Mouse (Mus musculus) thymus, adult 2 months (tissue): ENCODE data around the gene Cyp2d26. TPM values are rescaled to one million over a fixed set of nuclear protein-coding genes. Genes with fewer than 3 reads are reported as not detected.

Source experiments
- DNase-seq: peaks from one replicate; pipeline ENCODE4 v3.0.0; 2021
- H3K27ac ChIP-seq: fragments of 200-500 bp; 2 replicates; pipeline ENCODE4 v1.5.1; 2012; ENCODE audit warnings: low read length, control low read depth; ENCODE audit not compliant: control insufficient read depth, insufficient read depth
- H3K27me3 ChIP-seq: fragments of 200-500 bp; 2 replicates; pipeline ENCODE4 v1.6.1; 2012; ENCODE audit warnings: mild to moderate bottlenecking, low read length, moderate library complexity, mixed read lengths; ENCODE audit not compliant: control insufficient read depth, insufficient read depth
- H3K36me3 ChIP-seq: fragments of 200-500 bp; 2 replicates; pipeline ENCODE4 v1.6.1; 2012; ENCODE audit warnings: mild to moderate bottlenecking, low read length, moderate library complexity; ENCODE audit not compliant: control insufficient read depth, insufficient read depth
- H3K4me1 ChIP-seq: fragments of 200-500 bp; replicated peaks from 2 replicates; pipeline ENCODE4 v1.6.1; 2012; ENCODE audit warnings: low read length; ENCODE audit not compliant: control insufficient read depth, insufficient read depth
- H3K4me3 ChIP-seq: fragments of 200-500 bp; 2 replicates; pipeline ENCODE4 v1.5.1; 2012; ENCODE audit warnings: mild to moderate bottlenecking, low read length, control low read depth, moderate library complexity; ENCODE audit not compliant: control insufficient read depth, insufficient read depth
- CTCF ChIP-seq: fragments of 200-500 bp; IDR thresholded peaks from 2 replicates; pipeline ENCODE4 v1.5.1; 2012; ENCODE audit warnings: mild to moderate bottlenecking, control low read depth, low read length, moderate library complexity, borderline replicate concordance; ENCODE audit not compliant: control insufficient read depth, poor library complexity, insufficient read depth; ENCODE audit errors: extremely low read depth
- POLR2A ChIP-seq: fragments of 200-500 bp; IDR thresholded peaks from 2 replicates; pipeline ENCODE4 v1.6.1; 2012; ENCODE audit warnings: mild to moderate bottlenecking, low read length, control low read depth, moderate library complexity; ENCODE audit not compliant: control insufficient read depth, poor library complexity, insufficient read depth; ENCODE audit errors: extremely low read depth
- WGBS: fragments of 180-500 bp; shearing (Covaris S2); methylation state at CpG from one replicate; pipeline ENCODE4 v1.1.7; 2018; 5-methylcytosine and 5-hydroxymethylcytosine counted together
- polyA plus RNA-seq: library from polyadenylated mRNA; depleted of rRNA; stranded (reverse); fragments of >200 nt; gene quantifications from 2 replicates; pipeline ENCODE4 v1.2.3, GENCODE M21; 2012; rRNA removed

Gene Cyp2d26
- 0.57 and 3.7 TPM in 2 replicates for polyA plus RNA-seq

- WGBS, result 93% methylated on average over 5 of the region's 5 CpGs
- no peak for DNase-seq
- no peaks in the 10 kb centered on the region for H3K27me3 ChIP-seq
- no peak within 1 kb of the TSS for H3K4me3 ChIP-seq
- no peaks in the 10 kb centered on the region for H3K36me3 ChIP-seq
- no peaks in the 10 kb centered on the region for H3K4me1 ChIP-seq
- TF ChIP-seq POLR2A (no peak), CTCF (no peak)
- no peak within 1 kb of the TSS for H3K27ac ChIP-seq
These were observed at the start of gene Cyp2d26 for GRCm38 (mm10) chr15:82794277-82794676. TSS of gene Cyp2d26 (minus strand) at chr15:82794294.

DNA sequence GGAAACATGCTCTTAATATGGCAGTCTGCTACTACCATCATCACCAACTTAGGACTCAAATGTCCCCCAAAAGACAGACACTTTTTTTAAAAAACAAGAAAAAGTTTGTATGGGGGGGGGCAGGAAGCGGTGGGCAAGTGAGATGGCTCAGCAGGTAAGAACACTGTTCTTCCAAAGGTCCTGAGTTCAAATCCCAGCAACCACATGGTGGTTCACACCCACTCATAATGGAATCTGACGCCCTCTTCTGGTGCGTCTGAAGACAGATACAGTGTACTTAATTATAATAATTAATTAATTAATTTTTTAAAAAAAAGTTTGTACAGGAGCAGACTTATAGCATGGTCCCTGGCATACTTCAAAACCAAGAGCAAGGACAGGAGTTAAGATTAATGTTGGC is 45.1 kb upstream of the Cyp2d26 start:
- TF ChIP-seq POLR2A (no peak), CTCF (no peak)
- H3K27me3 ChIP-seq, result no peaks in the 10 kb centered on the region
- H3K4me1 ChIP-seq, result no peaks in the 10 kb centered on the region
- DNase-seq, result no peak
- no peak overlapping the region for H3K4me3 ChIP-seq
- WGBS, result 98% methylated on average over 3 of the region's 3 CpGs
- H3K27ac ChIP-seq, result no peak overlapping the region
- peaks cover 3% of the 10 kb centered on the region for H3K36me3 ChIP-seq

DNA sequence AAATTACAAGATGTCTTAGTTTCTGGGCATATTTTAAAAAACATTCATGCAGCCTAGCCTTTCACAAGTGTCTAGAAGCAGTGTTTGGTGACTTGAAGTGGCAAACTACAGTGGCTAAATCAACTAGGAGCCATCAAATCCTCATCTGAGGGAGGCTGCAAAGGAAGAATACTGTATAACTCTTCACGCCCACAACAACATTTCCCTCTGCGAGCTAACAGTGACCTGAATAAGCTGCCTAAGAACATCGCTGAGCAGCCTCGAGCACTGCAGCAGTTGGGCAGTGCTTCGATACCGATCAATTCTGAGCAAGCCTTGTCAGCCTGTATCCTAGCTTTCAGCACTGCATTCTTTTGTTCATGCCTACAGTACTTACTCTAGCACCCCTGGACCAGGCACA is 35.8 kb upstream of the Cyp2d26 start:
- DNase-seq, result no peak
- no peak overlapping the region for H3K27ac ChIP-seq
- H3K4me1 ChIP-seq, result no peaks in the 10 kb centered on the region
- H3K36me3 ChIP-seq, result no peaks in the 10 kb centered on the region
- no peak for TF ChIP-seq CTCF
- no peak for TF ChIP-seq POLR2A
- H3K4me3 ChIP-seq, result no peak overlapping the region
- 98% methylated on average over 6 of the region's 6 CpGs for WGBS
- H3K27me3 ChIP-seq, result no peaks in the 10 kb centered on the region

DNA sequence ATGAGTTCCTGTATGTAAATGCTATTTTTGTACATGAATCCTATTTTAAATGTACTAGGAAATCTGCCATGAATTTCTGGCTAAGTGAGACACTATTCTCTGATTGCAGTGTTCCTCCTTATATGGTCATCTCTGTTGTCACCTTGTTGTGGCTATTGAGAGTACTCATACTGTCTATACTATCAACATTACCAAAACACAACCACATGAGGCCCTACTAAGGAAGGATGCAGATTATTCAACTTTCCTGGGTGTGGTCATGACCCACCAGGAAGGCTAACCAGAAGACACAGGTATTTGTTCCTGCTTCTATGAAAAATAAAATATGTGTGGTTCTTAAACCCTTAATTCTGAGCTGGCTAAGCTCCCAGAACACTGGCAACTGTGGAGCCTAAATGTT is 31.8 kb upstream of the Cyp2d26 start:
- no peak overlapping the region for H3K27ac ChIP-seq
- no peak for DNase-seq
- H3K4me3 ChIP-seq, result no peak overlapping the region
- TF ChIP-seq POLR2A, result no peak
- TF ChIP-seq CTCF, result no peak
- H3K4me1 ChIP-seq, result no peaks in the 10 kb centered on the region
- H3K36me3 ChIP-seq, result peaks cover 26% of the 10 kb centered on the region
- no peaks in the 10 kb centered on the region for H3K27me3 ChIP-seq

GRCm38 (mm10) chr15:82822347-82822746 is 28.3 kb upstream of the Cyp2d26 start:
- Histone ChIP-seq H3K4me1 (no peaks in the 10 kb centered on the region), H3K4me3 (no peak overlapping the region), H3K36me3 (peaks cover 37% of the 10 kb centered on the region), H3K27ac (no peak overlapping the region), H3K27me3 (no peaks in the 10 kb centered on the region)
- TF ChIP-seq CTCF (no peak), POLR2A (no peak)
- 87% methylated on average over 3 of the region's 4 CpGs for WGBS
- DNase-seq, result no peak

DNA sequence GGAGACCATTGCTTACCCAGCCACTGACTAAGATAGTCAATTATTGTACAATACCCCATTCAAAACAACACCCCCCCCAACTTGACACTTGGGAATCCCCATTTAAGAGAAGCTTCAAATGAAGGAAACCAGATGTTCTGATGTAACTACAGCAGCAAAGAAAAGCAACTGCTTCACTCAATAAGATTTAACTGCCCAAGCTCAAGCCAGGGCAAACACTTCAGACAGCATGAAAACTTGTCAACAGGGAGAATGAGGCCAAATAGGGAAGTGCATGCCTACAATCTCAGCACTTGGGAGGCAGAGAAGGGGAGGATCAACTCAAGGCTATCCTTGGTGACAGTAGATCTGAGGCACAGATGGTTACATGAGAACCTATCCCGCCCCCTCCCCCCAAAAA is 27.6 kb upstream of the Cyp2d26 start:
- H3K4me3 ChIP-seq, result no peak overlapping the region
- no peak overlapping the region for H3K27ac ChIP-seq
- TF ChIP-seq POLR2A (no peak), CTCF (no peak)
- H3K36me3 ChIP-seq, result peaks cover 42% of the 10 kb centered on the region
- H3K27me3 ChIP-seq, result no peaks in the 10 kb centered on the region
- DNase-seq, result no peak
- no peaks in the 10 kb centered on the region for H3K4me1 ChIP-seq
- 96% methylated on average over 1 of the region's 1 CpGs for WGBS

DNA sequence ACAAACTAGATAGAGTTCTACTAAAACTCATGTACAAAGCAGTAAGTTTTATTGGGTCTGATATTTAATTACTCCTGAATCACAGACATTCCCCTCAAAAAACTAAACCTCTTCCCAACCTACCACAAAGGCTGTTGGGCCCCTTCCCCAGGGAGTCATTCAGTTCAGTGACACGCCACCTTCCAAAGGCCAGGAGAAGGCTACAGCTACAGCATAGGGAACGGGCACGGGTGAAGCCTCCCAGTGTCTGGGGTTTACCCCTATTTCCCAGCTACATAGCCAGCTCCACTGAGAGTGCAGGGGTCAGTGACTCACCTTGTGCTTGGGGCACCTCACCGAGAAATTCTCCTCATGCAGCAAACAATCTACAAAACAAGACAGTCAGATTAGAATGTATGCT is 21.2 kb upstream of the Cyp2d26 start:
- DNase-seq, result no peak
- no peaks in the 10 kb centered on the region for H3K4me1 ChIP-seq
- H3K36me3 ChIP-seq, result peaks cover 48% of the 10 kb centered on the region
- no peak overlapping the region for H3K4me3 ChIP-seq
- whole genome bisulfite sequencing, result 98% methylated on average over 4 of the region's 4 CpGs
- no peak for TF ChIP-seq CTCF
- no peak for TF ChIP-seq POLR2A
- no peaks in the 10 kb centered on the region for H3K27me3 ChIP-seq
- no peak overlapping the region for H3K27ac ChIP-seq
